Mouse (Mus musculus) liver, postnatal 0 days (tissue): Measurements from ENCODE around the gene Cct8. TPM values are rescaled to one million over a fixed set of nuclear protein-coding genes. Genes with fewer than 3 reads are reported as not detected.

ENCODE experiments used
- ATAC-seq: fragments of 200-750 bp; cut with Nextera tagmentation; 2 replicates; pipeline ENCODE4 v1.8.0; 2017; ENCODE audit warnings: mild to moderate bottlenecking, moderate library complexity
- DNase-seq: peaks from one replicate; pipeline ENCODE4 v3.0.0-alpha.2; 2016
- H3K27ac ChIP-seq: fragments of 300-500 bp; sonication (generic); 2 replicates; pipeline ENCODE4 v1.5.1; 2014; ENCODE audit warnings: antibody characterized with exemption, moderate library complexity, mild to moderate bottlenecking, low read depth
- H3K27me3 ChIP-seq: fragments of 300-500 bp; sonication (generic); 2 replicates; pipeline ENCODE4 v1.6.1; 2014; ENCODE audit warnings: low read length, control low read depth, mixed read lengths; ENCODE audit not compliant: insufficient read depth
- H3K36me3 ChIP-seq: fragments of 300-500 bp; sonication (generic); replicated peaks from 2 replicates; pipeline ENCODE4 v1.6.1; 2014; ENCODE audit warnings: mild to moderate bottlenecking, control low read depth, low read length, moderate library complexity, mixed read lengths; ENCODE audit not compliant: insufficient read depth
- H3K4me1 ChIP-seq: fragments of 300-500 bp; sonication (generic); 2 replicates; pipeline ENCODE4 v1.6.1; 2014; ENCODE audit warnings: antibody characterized with exemption, mild to moderate bottlenecking, control low read depth; ENCODE audit not compliant: insufficient read depth
- H3K4me2 ChIP-seq: fragments of 300-500 bp; sonication (generic); 2 replicates; pipeline ENCODE4 v1.6.1; 2014; ENCODE audit warnings: low read depth, mild to moderate bottlenecking, low read length, moderate library complexity, mixed read lengths
- H3K4me3 ChIP-seq: fragments of 300-500 bp; sonication (generic); 2 replicates; pipeline ENCODE4 v1.5.1; 2014; ENCODE audit warnings: low read depth, low read length
- H3K9ac ChIP-seq: fragments of 300-500 bp; sonication (generic); replicated peaks from 2 replicates; pipeline ENCODE4 v1.6.1; 2014; ENCODE audit warnings: mild to moderate bottlenecking, moderate library complexity
- H3K9me3 ChIP-seq: fragments of 300-500 bp; sonication (generic); 2 replicates; pipeline ENCODE4 v1.6.1; 2016; ENCODE audit warnings: mild to moderate bottlenecking, control low read depth, low read length, mixed read lengths
- CTCF ChIP-seq: sonication (generic); IDR thresholded peaks from 2 replicates; pipeline ENCODE4 v1.5.1; 2016; ENCODE audit warnings: antibody characterized with exemption, low read depth
- EP300 ChIP-seq: IDR thresholded peaks from 2 replicates; pipeline ENCODE4 v1.6.1; 2016; ENCODE audit warnings: antibody characterized with exemption, low read depth, mild to moderate bottlenecking
- WGBS: fragments of 180-500 bp; shearing (Covaris S2); extraction: QIAGEN DNeasy Blood & Tissue Kit; methylation state at CpG from one replicate; pipeline ENCODE4 v1.1.7; 2014; ENCODE audit not compliant: insufficient replicate concordance; 5-methylcytosine and 5-hydroxymethylcytosine counted together
- polyA plus RNA-seq: library from polyadenylated mRNA; unstranded; fragments of >200 nt; fragmentation: Nextera tagmentation; extraction: Ambion mirVana; gene quantifications from 2 replicates; pipeline ENCODE4 v1.2.1, GENCODE M21; 2015

The Cct8 gene
- polyA plus RNA-seq, 1 experiment from 2014 or later: 170 TPM

GRCm38 (mm10) chr16:87488605-87489004, 7.1 kb downstream of the Cct8 start:
- Histone ChIP-seq H3K27me3 (no peaks in the 10 kb centered on the region), H3K9me3 (no peaks in the 10 kb centered on the region), H3K36me3 (peaks cover 85% of the 10 kb centered on the region), H3K4me2 (no peak overlapping the region), H3K4me3 (no peak overlapping the region), H3K27ac (0 out of 2 replicates have a peak overlapping the region, but pooled peaks have one; percentile 23), H3K9ac (no peak overlapping the region), H3K4me1 (no peaks in the 10 kb centered on the region)
- ATAC-seq (peak; percentile 63), DNase-seq (no peak)
- no peak for TF ChIP-seq CTCF
- TF ChIP-seq EP300: no peak
- WGBS: 53% methylated on average over 2 of the region's 2 CpGs

DNA sequence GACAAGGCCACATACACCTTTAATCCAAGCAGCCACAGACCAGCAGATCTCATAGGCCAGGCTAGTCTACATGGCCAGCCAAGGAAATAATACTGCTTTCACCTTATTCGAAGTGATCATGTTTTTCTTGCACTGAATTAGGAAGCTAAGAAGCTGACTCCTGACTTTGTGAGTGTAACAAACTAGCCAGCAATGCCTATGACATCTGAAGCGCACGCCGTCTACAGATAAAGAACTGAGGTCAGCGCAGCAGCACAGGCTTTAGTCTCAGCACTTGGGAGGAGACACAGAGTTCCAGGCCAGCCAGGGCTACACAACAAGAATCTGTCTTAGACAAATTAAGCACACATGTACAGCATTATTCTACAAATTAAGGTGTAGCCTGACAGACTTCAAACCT, 8.9 kb downstream of the Cct8 start:
- no peaks in the 10 kb centered on the region for H3K27me3 ChIP-seq
- H3K27ac ChIP-seq: no peak overlapping the region
- peaks cover 86% of the 10 kb centered on the region for H3K36me3 ChIP-seq
- no peak for ATAC-seq
- DNase-seq: no peak
- H3K4me1 ChIP-seq: no peaks in the 10 kb centered on the region
- 91% methylated on average over 5 of the region's 5 CpGs for WGBS
- no peak overlapping the region for H3K4me2 ChIP-seq
- no peak overlapping the region for H3K9ac ChIP-seq
- no peak overlapping the region for H3K4me3 ChIP-seq
- TF ChIP-seq EP300 (no peak), CTCF (no peak)
- H3K9me3 ChIP-seq: no peaks in the 10 kb centered on the region

DNA sequence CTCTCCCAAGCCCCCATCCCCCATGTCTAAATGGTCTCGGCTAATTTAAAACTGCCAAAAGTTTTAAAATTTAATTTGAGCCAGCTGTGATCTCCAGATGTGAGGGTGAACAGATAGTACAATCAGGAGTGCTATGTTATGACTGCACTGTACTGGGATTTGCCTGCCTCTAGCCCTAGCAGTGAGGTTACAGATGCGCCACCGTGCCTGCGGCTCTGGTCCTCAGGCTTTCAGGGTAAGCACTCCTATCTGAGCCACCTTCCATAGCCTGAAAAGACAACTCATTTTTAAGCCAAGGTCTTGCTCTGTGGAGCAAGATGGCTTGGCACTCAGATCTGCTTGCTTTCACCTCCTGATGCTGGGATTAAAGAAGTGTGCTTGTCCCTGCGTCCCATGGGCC, 11.3 kb downstream of the Cct8 start:
- Histone ChIP-seq H3K9me3 (no peaks in the 10 kb centered on the region), H3K27me3 (no peaks in the 10 kb centered on the region), H3K9ac (no peak overlapping the region), H3K27ac (no peak overlapping the region), H3K4me2 (no peak overlapping the region), H3K4me3 (no peak overlapping the region), H3K4me1 (no peaks in the 10 kb centered on the region), H3K36me3 (peaks cover 80% of the 10 kb centered on the region)
- ATAC-seq: no peak
- DNase-seq: no peak
- TF ChIP-seq CTCF (no peak), EP300 (no peak)
- 93% methylated on average over 5 of the region's 5 CpGs for WGBS

GRCm38 (mm10) chr16:87470579-87470978, 25.1 kb downstream of the Cct8 start:
- DNase-seq (no peak), ATAC-seq (no peak)
- WGBS: 88% methylated on average over 4 of the region's 4 CpGs
- Histone ChIP-seq H3K4me2 (no peak overlapping the region), H3K27me3 (no peaks in the 10 kb centered on the region), H3K4me1 (no peaks in the 10 kb centered on the region), H3K27ac (no peak overlapping the region), H3K36me3 (peaks cover 57% of the 10 kb centered on the region), H3K9ac (no peak overlapping the region), H3K4me3 (no peak overlapping the region), H3K9me3 (no peaks in the 10 kb centered on the region)
- no peak for TF ChIP-seq EP300
- no peak for TF ChIP-seq CTCF

DNA sequence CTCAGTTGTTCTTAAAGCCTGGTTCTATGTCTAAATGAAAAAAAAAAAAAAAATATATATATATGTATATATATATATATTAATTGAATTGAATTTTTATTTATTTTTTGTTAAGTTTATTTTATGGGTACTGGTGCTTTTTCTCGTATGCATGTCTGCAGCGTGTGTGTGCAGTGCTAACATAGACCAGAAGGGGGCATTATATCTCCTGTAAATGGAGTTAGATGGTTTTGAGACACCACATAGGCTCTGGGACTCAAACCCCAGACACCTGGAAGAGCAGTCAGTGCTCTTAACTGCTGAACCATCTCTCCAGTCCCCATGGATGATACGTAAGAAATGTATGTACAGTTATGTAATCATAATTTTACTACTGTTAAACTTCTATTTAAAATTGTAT, 36.9 kb downstream of the Cct8 start:
- TF ChIP-seq CTCF (no peak), EP300 (no peak)
- no peak for ATAC-seq
- WGBS: 92% methylated on average over 3 of the region's 3 CpGs
- no peak overlapping the region for H3K4me3 ChIP-seq
- H3K27me3 ChIP-seq: no peaks in the 10 kb centered on the region
- no peak overlapping the region for H3K27ac ChIP-seq
- no peaks in the 10 kb centered on the region for H3K9me3 ChIP-seq
- no peak overlapping the region for H3K4me2 ChIP-seq
- H3K9ac ChIP-seq: no peak overlapping the region
- H3K4me1 ChIP-seq: peaks cover 17% of the 10 kb centered on the region
- no peak for DNase-seq
- H3K36me3 ChIP-seq: peaks cover 27% of the 10 kb centered on the region

DNA sequence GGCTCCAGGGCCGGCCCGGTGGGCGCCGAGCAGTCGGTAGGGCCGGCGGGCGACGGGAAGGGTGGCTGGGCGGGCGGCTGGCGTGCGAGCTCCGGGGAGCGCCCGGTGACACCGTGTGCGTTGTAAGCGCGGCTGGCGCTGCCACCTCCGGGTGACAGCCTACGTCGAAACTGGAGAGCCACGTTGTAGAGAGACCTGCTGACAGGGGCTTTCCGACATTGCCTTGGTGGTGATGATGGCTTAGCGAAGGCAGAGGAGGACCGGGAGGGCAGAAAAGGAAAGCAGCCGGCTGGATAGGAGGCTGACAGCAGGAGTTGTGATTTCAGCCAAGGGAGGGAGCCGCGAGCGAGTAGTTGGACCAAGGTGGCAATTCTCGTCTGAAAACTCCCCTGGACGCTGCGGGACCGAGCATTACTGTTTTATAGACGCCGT, 40.5 kb downstream of the Cct8 start:
- 1% methylated on average over 38 of the region's 38 CpGs for WGBS
- peak overlapping the region; percentile 86 for H3K9ac ChIP-seq
- no peak for DNase-seq
- H3K27me3 ChIP-seq: no peaks in the 10 kb centered on the region
- H3K36me3 ChIP-seq: peaks cover 6% of the 10 kb centered on the region; the same call in 1 of the 2 replicates
- TF ChIP-seq EP300 (no peak), CTCF (no peak)
- H3K27ac ChIP-seq: peak overlapping the region; percentile 86
- H3K9me3 ChIP-seq: no peaks in the 10 kb centered on the region
- peak overlapping the region; percentile 84 for H3K4me3 ChIP-seq
- H3K4me2 ChIP-seq: peak overlapping the region; percentile 86
- H3K4me1 ChIP-seq: peaks cover 17% of the 10 kb centered on the region
- peak; percentile 74 for ATAC-seq
